Mouse (Mus musculus): Measurements from ENCODE around the gene Tmem236. TPM values are rescaled to one million over a fixed set of nuclear protein-coding genes. Genes with fewer than 3 reads are reported as not detected.
"Not testable (repeated sequence)": the region's sequence is repeated elsewhere in the genome, so short reads cannot be mapped to it uniquely, and the experiment has no call there.

Gene Tmem236
- total RNA-seq, 2 experiments from 2014 or later: not detected

- DNase-seq: no peak
Measured at GRCm38 (mm10) chr2:14190684-14191083, 16.4 kb downstream of the Tmem236 start.

GRCm38 (mm10) chr2:14191601-14192000, 17.3 kb downstream of the Tmem236 start:
- intact Hi-C loops (cut with DNase I): no loop called here
- no peak for DNase-seq

More at GRCm38 (mm10) chr2:14190684-14191083, 16.4 kb downstream of the Tmem236 start:
- intact Hi-C loops (cut with DNase I): no loop called here

GRCm38 (mm10) chr2:14192046-14192445, 17.7 kb downstream of the Tmem236 start:
- intact Hi-C loops (cut with DNase I): no loop called here
- DNase-seq: no peak

- intact Hi-C loops (cut with DNase I): not testable (repeated sequence)
Measured at GRCm38 (mm10) chr2:14198325-14198903, 24.1 kb downstream of the Tmem236 start.

GRCm38 (mm10) chr2:14199621-14200020, 25.3 kb downstream of the Tmem236 start:
- DNase-seq: no peak
- intact Hi-C loops (cut with DNase I): no loop called here

More at GRCm38 (mm10) chr2:14198325-14198903, 24.1 kb downstream of the Tmem236 start:
- DNase-seq: not testable (repeated sequence)

- intact Hi-C loops (cut with DNase I); DNase-seq: not testable (repeated sequence)
Measured at GRCm38 (mm10) chr2:14200879-14201445, 26.6 kb downstream of the Tmem236 start.

GRCm38 (mm10) chr2:14204308-14204707, 30.0 kb downstream of the Tmem236 start:
- DNase-seq: no peak
- intact Hi-C loops (cut with DNase I): no loop called here

GRCm38 (mm10) chr2:14206798-14207197, 32.5 kb downstream of the Tmem236 start:
- intact Hi-C loops (cut with DNase I): no loop called here
- no peak for DNase-seq

GRCm38 (mm10) chr2:14210731-14211130, 36.4 kb downstream of the Tmem236 start:
- DNase-seq: no peak
- intact Hi-C loops (cut with DNase I): no loop called here

- intact Hi-C loops (cut with DNase I): no loop called here
- DNase-seq: no peak
Measured at GRCm38 (mm10) chr2:14211606-14212005, 37.3 kb downstream of the Tmem236 start.

GRCm38 (mm10) chr2:14214764-14215163, 40.4 kb downstream of the Tmem236 start:
- DNase-seq: no peak
- intact Hi-C loops (cut with DNase I): no loop called here

GRCm38 (mm10) chr2:14216653-14217052, 42.3 kb downstream of the Tmem236 start:
- intact Hi-C loops (cut with DNase I): no loop called here
- DNase-seq: no peak

- intact Hi-C loops (cut with DNase I): no loop called here
- DNase-seq: no peak
Measured at GRCm38 (mm10) chr2:14218126-14218525, 43.8 kb downstream of the Tmem236 start.

- intact Hi-C loops (cut with DNase I): no loop called here
- DNase-seq: no peak
Measured at GRCm38 (mm10) chr2:14224387-14224786, 50.1 kb downstream of the Tmem236 start.

- intact Hi-C loops (cut with DNase I): no loop called here
- no peak for DNase-seq
Measured at GRCm38 (mm10) chr2:14228495-14228894, 54.2 kb downstream of the Tmem236 start.

GRCm38 (mm10) chr2:14229149-14229548, 54.8 kb downstream of the Tmem236 start, which contains the start of gene Mrc1:
TSS of gene Mrc1 (plus strand) at chr2:14229392.
- DNase-seq: peak in 1 of 2 experiments; percentile 15
- intact Hi-C loops (cut with DNase I): no loop called here

GRCm38 (mm10) chr2:14229979-14230378, 55.7 kb downstream of the Tmem236 start:
- DNase-seq: no peak
- intact Hi-C loops (cut with DNase I): no loop called here

- DNase-seq: no peak
- intact Hi-C loops (cut with DNase I): no loop called here
Measured at GRCm38 (mm10) chr2:14232897-14233296, 58.6 kb downstream of the Tmem236 start.

GRCm38 (mm10) chr2:14233983-14234382, 59.7 kb downstream of the Tmem236 start:
- DNase-seq: no peak
- intact Hi-C loops (cut with DNase I): no loop called here

- intact Hi-C loops (cut with DNase I): no loop called here
Measured at GRCm38 (mm10) chr2:14235319-14235718, 61.0 kb downstream of the Tmem236 start.

GRCm38 (mm10) chr2:14236920-14237319, 62.6 kb downstream of the Tmem236 start:
- no peak for DNase-seq
- intact Hi-C loops (cut with DNase I): no loop called here

More at GRCm38 (mm10) chr2:14235319-14235718, 61.0 kb downstream of the Tmem236 start:
- DNase-seq: no peak

- intact Hi-C loops (cut with DNase I): no loop called here
- no peak for DNase-seq
Measured at GRCm38 (mm10) chr2:14237723-14238122, 63.4 kb downstream of the Tmem236 start.

Data from heart, postnatal 36 days (tissue).